Mouse (Mus musculus) limb, embryonic 13.5 days (tissue): ENCODE results near the gene Hist1h2ap. TPM values are rescaled to one million over a fixed set of nuclear protein-coding genes. Genes with fewer than 3 reads are reported as not detected.
"Not testable (repeated sequence)": the region's sequence is repeated elsewhere in the genome, so short reads cannot be mapped to it uniquely, and the experiment has no call there.

ENCODE experiments used
- ATAC-seq: fragments of 200-750 bp; cut with Nextera tagmentation; 2 replicates; pipeline ENCODE4 v1.8.0; 2017; ENCODE audit warnings: low read depth, moderate number of reproducible peaks, moderate TSS enrichment; ENCODE audit not compliant: low FRiP score
- H3K27ac ChIP-seq: fragments of 300-500 bp; sonication (generic); 2 replicates; pipeline ENCODE4 v1.5.1; 2015; ENCODE audit warnings: inconsistent platforms, mild to moderate bottlenecking, moderate library complexity
- H3K27me3 ChIP-seq: fragments of 300-500 bp; sonication (generic); 2 replicates; pipeline ENCODE4 v1.6.1; 2015; ENCODE audit warnings: mild to moderate bottlenecking, inconsistent platforms
- H3K36me3 ChIP-seq: fragments of 300-500 bp; sonication (generic); 2 replicates; pipeline ENCODE4 v1.6.1; 2015; ENCODE audit warnings: inconsistent platforms, mild to moderate bottlenecking, moderate library complexity
- H3K4me1 ChIP-seq: fragments of 300-500 bp; sonication (generic); 2 replicates; pipeline ENCODE4 v1.6.1; 2015; ENCODE audit warnings: inconsistent platforms
- H3K4me2 ChIP-seq: fragments of 300-500 bp; sonication (generic); replicated peaks from 2 replicates; pipeline ENCODE4 v1.6.1; 2015; ENCODE audit warnings: inconsistent platforms, mild to moderate bottlenecking, moderate library complexity
- H3K4me3 ChIP-seq: fragments of 300-500 bp; sonication (generic); 2 replicates; pipeline ENCODE4 v1.5.1; 2015; ENCODE audit warnings: moderate library complexity, mild to moderate bottlenecking, inconsistent platforms
- H3K9ac ChIP-seq: fragments of 300-500 bp; sonication (generic); 2 replicates; pipeline ENCODE4 v1.6.1; 2015; ENCODE audit warnings: mild to moderate bottlenecking, inconsistent platforms
- H3K9me3 ChIP-seq: fragments of 300-500 bp; sonication (generic); 2 replicates; pipeline ENCODE4 v1.6.1; 2016; ENCODE audit warnings: inconsistent platforms
- WGBS: fragments of 180-500 bp; shearing (Covaris S2); methylation state at CpG from one replicate; pipeline ENCODE4 v1.1.7; 2015; 5-methylcytosine and 5-hydroxymethylcytosine counted together
- polyA plus RNA-seq: library from polyadenylated mRNA; unstranded; fragments of >200 nt; fragmentation: Nextera tagmentation; extraction: Ambion mirVana; gene quantifications from 2 replicates; pipeline ENCODE4 v1.2.1, GENCODE M21; 2015

The Hist1h2ap gene
- polyA plus RNA-seq, 1 experiment from 2014 or later, result 3,737 TPM

- no CpG with 5 or more reads among the region's 4 CpGs for WGBS
- H3K9me3 ChIP-seq, H3K4me1 ChIP-seq, H3K9ac ChIP-seq, H3K36me3 ChIP-seq, H3K27me3 ChIP-seq, H3K4me3 ChIP-seq, H3K4me2 ChIP-seq, H3K27ac ChIP-seq: not testable (repeated sequence)
- ATAC-seq, result peak; percentile 55; the same call in 1 of the 2 replicates
Measured at GRCm38 (mm10) chr13:21840508-21840907, 7.2 kb upstream of the Hist1h2ap start.

- under 1% methylated on average over 25 of the region's 58 CpGs for WGBS
- H3K9ac ChIP-seq, H3K36me3 ChIP-seq, H3K4me1 ChIP-seq, H3K27me3 ChIP-seq, H3K9me3 ChIP-seq: not testable (repeated sequence)
- Histone ChIP-seq H3K4me3 (peak within 1 kb of the TSS; percentile 28), H3K4me2 (peak within 1 kb of the TSS; percentile 55), H3K27ac (peak within 1 kb of the TSS; percentile 63; the same call in 1 of the 2 replicates)
- peak; percentile 85 for ATAC-seq
Measured at GRCm38 (mm10) chr13:21831418-21832394, 1.6 kb downstream of the Hist1h2ap start, which contains the start of gene Hist1h4n. TSS of gene Hist1h4n (minus strand) at chr13:21832196.

- no peaks in the 10 kb centered on the region for H3K36me3 ChIP-seq
- no peak overlapping the region for H3K9ac ChIP-seq
- no peaks in the 10 kb centered on the region for H3K9me3 ChIP-seq
- no peak for ATAC-seq
- peak overlapping the region; percentile 52; the same call in 1 of the 2 replicates for H3K27ac ChIP-seq
- peak overlapping the region; percentile 25; the same call in 1 of the 2 replicates for H3K4me2 ChIP-seq
- no peaks in the 10 kb centered on the region for H3K27me3 ChIP-seq
- no peaks in the 10 kb centered on the region for H3K4me1 ChIP-seq
- 84% methylated on average over 10 of the region's 10 CpGs for WGBS
- no peak overlapping the region for H3K4me3 ChIP-seq
Measured at GRCm38 (mm10) chr13:21830344-21830743, 3.0 kb downstream of the Hist1h2ap start.

- H3K9me3 ChIP-seq, result no peaks in the 10 kb centered on the region
- H3K27ac ChIP-seq, result no peak overlapping the region
Measured at GRCm38 (mm10) chr13:21828511-21828910, 4.8 kb downstream of the Hist1h2ap start.

GRCm38 (mm10) chr13:21820082-21820890 lies 13.0 kb downstream of the Hist1h2ap start:
- H3K4me1 ChIP-seq, H3K4me3 ChIP-seq, H3K27ac ChIP-seq, ATAC-seq, H3K4me2 ChIP-seq, H3K27me3 ChIP-seq, H3K36me3 ChIP-seq, H3K9me3 ChIP-seq, H3K9ac ChIP-seq: not testable (repeated sequence)
- 75% methylated on average over 8 of the region's 16 CpGs for WGBS

More at GRCm38 (mm10) chr13:21828511-21828910, 4.8 kb downstream of the Hist1h2ap start:
- Histone ChIP-seq H3K9ac (no peak overlapping the region), H3K36me3 (no peaks in the 10 kb centered on the region), H3K4me2 (no peak overlapping the region), H3K4me3 (no peak overlapping the region), H3K4me1 (no peaks in the 10 kb centered on the region), H3K27me3 (no peaks in the 10 kb centered on the region)
- 79% methylated on average over 3 of the region's 3 CpGs for WGBS
- no peak for ATAC-seq

- Histone ChIP-seq H3K4me3 (peak overlapping the region; percentile 30), H3K4me2 (peak overlapping the region; percentile 54)
- H3K4me1 ChIP-seq, H3K36me3 ChIP-seq, H3K9me3 ChIP-seq, H3K9ac ChIP-seq, H3K27ac ChIP-seq, H3K27me3 ChIP-seq: not testable (repeated sequence)
- WGBS, result 0% methylated on average over 14 of the region's 14 CpGs
- ATAC-seq, result peak; percentile 29; the same call in 1 of the 2 replicates
Measured at GRCm38 (mm10) chr13:21812092-21812491, 21.2 kb downstream of the Hist1h2ap start.

GRCm38 (mm10) chr13:21811539-21811938 lies 21.8 kb downstream of the Hist1h2ap start, which contains the start of gene Hist1h4m:
TSS of gene Hist1h4m (plus strand) at chr13:21811746.
- not testable (repeated sequence) for H3K27ac ChIP-seq, H3K4me1 ChIP-seq, H3K27me3 ChIP-seq, H3K9me3 ChIP-seq, H3K36me3 ChIP-seq, H3K9ac ChIP-seq
- peak; percentile 51 for ATAC-seq
- Histone ChIP-seq H3K4me2 (peak within 1 kb of the TSS; percentile 54), H3K4me3 (peak within 1 kb of the TSS; percentile 30)
- no CpG with 5 or more reads among the region's 24 CpGs for WGBS

- H3K4me1 ChIP-seq, H3K9me3 ChIP-seq, H3K27ac ChIP-seq, H3K9ac ChIP-seq, H3K36me3 ChIP-seq, H3K27me3 ChIP-seq, H3K4me2 ChIP-seq, H3K4me3 ChIP-seq: not testable (repeated sequence)
- no CpG with 5 or more reads among the region's 8 CpGs for WGBS
- ATAC-seq, result peak; percentile 13
Measured at GRCm38 (mm10) chr13:21811074-21811473, 22.2 kb downstream of the Hist1h2ap start.

- not testable (repeated sequence) for H3K4me3 ChIP-seq, H3K36me3 ChIP-seq, H3K4me1 ChIP-seq, H3K9ac ChIP-seq, H3K27me3 ChIP-seq, H3K4me2 ChIP-seq, H3K9me3 ChIP-seq, H3K27ac ChIP-seq
- peak; percentile 97 for ATAC-seq
- no CpG with 5 or more reads among the region's 23 CpGs for WGBS
Measured at GRCm38 (mm10) chr13:21810073-21810472, 23.2 kb downstream of the Hist1h2ap start, which contains the start of the genes Hist1h2bq and Hist1h2ao. TSS of gene Hist1h2bq (minus strand) at chr13:21810197. TSS of gene Hist1h2ao (plus strand) at chr13:21810465.

- not testable (repeated sequence) for H3K36me3 ChIP-seq, H3K4me3 ChIP-seq, H3K4me2 ChIP-seq, H3K9me3 ChIP-seq, H3K27ac ChIP-seq, H3K4me1 ChIP-seq, H3K9ac ChIP-seq, H3K27me3 ChIP-seq
- peak; percentile 81 for ATAC-seq
- no CpG with 5 or more reads among the region's 4 CpGs for WGBS
Measured at GRCm38 (mm10) chr13:21803058-21803457, 30.2 kb downstream of the Hist1h2ap start.

GRCm38 (mm10) chr13:21797163-21797562 lies 36.1 kb downstream of the Hist1h2ap start:
- H3K27ac ChIP-seq, result not testable (repeated sequence)

GRCm38 (mm10) chr13:21795584-21795983 lies 37.7 kb downstream of the Hist1h2ap start:
- ATAC-seq, result no peak
- H3K4me1 ChIP-seq, result peaks cover 4% of the 10 kb centered on the region; the same call in 1 of the 2 replicates
- no peak overlapping the region for H3K27ac ChIP-seq
- no peaks in the 10 kb centered on the region for H3K36me3 ChIP-seq
- no peak overlapping the region for H3K4me3 ChIP-seq
- H3K9ac ChIP-seq, result no peak overlapping the region
- no peaks in the 10 kb centered on the region for H3K27me3 ChIP-seq
- WGBS, result 90% methylated on average over 7 of the region's 7 CpGs
- no peak overlapping the region for H3K4me2 ChIP-seq
- no peaks in the 10 kb centered on the region for H3K9me3 ChIP-seq

More at GRCm38 (mm10) chr13:21797163-21797562, 36.1 kb downstream of the Hist1h2ap start:
- H3K4me1 ChIP-seq, H3K36me3 ChIP-seq, H3K9me3 ChIP-seq, H3K27me3 ChIP-seq, ATAC-seq, H3K4me3 ChIP-seq, H3K4me2 ChIP-seq, H3K9ac ChIP-seq: not testable (repeated sequence)
